Mouse (Mus musculus): ENCODE measurements at regions not wholly inside any gene's neighbourhood (a gene's known extent, or its start where the extent isn't known, plus 50 kb on each side); places are given as distances from the start of the nearest gene placed in this dataset.

DNA sequence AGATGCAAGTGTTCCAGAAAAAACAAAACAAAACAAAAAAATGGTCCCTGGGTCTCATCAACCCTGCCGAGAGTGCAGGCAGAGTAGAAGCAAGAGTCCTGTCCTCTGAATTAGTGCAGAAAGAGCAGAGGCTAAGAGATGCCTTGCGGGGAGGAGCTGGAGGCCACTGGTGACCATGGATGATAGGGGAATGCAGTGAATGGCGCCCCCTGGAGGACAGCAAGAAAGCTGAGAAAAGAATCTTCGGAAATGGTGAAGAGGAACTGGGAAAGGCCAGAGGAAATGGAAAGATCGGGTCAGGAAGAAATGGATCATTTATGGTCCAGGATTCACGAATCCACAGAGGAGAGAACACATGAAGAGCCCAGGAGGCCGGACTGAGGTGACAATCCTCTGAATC lies 95.7 kb downstream of the Tsen15 start (continued):
- TF ChIP-seq UBTF (IDR thresholded peaks at IDR 0.05; ENCODE audit: low read depth, low read length), result no peak
- 0 out of 2 replicates have a peak, but pooled peaks have one; percentile 49 for TF ChIP-seq MAZ (IDR thresholded peaks at IDR 0.05; ENCODE audit: low read depth, low read length)
- peak; percentile 36; the same call in 1 of the 2 replicates for TF ChIP-seq BHLHE40 (IDR thresholded peaks at IDR 0.05; ENCODE audit: low read depth, low read length)
- no peak for TF ChIP-seq JUN (IDR thresholded peaks at IDR 0.05; ENCODE audit: insufficient read depth, low read depth, low read length)

DNA sequence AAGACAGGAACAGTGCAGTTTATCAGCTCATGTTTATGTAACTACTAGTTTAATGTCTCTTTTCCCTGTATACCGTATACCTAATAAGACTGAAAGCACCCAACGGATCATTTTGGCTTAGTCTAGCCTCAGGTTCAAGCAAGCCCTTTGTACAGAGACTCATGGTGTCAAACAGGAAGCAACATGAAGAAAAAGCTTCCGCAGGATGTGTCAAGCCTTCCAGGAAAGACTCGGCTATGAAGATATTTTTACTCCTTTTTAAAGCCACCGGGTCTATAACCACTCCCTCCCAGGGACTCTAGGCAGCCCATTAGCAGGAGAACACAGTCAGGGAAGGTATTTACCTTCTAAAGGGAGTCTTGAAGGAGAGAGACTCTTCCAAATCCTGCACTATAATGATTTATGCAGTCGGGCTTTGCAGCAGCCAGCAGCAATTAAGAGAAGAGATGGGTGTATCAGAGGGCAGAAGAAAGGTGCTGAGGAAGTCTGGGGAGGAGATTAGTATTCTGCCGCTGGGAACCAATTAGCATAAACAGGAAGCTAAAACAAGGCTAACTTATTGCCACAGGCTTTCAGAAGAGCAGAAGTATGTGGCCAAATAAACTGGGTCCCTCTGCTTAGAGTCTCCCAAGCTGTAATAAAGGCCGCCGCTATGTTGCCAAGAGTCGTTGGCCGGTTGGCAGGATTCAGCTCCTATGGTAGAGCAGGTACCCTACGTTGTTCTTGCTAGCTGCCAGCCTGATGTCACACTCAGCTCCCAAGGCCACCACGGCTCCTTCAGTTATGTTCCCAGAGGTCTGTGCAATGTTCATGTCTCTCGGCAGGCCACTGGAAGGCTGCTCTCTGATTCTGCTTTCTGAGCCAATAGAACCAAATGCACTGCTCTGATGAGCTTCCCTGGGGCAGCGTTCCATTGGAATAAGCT lies 98.7 kb downstream of the Tsen15 start:
- no peak overlapping the region for H3K4me2 ChIP-seq (ENCODE audit: insufficient read depth, low read depth, poor library complexity, severe bottlenecking)
- H3K4me3 ChIP-seq (replicated peaks in 1 of 3; ENCODE audit: low read depth in 2 of 3, low read length in 2 of 3, poor library complexity in 1 of 3), result no peak overlapping the region
- H3K27ac ChIP-seq (ENCODE audit: insufficient read depth, low read depth), result no peak overlapping the region
- no peaks in the 10 kb centered on the region for H3K9me3 ChIP-seq (replicated peaks; ENCODE audit: low read length)
- TF ChIP-seq IRF4 (IDR thresholded peaks at IDR 0.05; ENCODE audit: low read depth, low read length), result no peak
- no peak for TF ChIP-seq PAX5 (IDR thresholded peaks at IDR 0.05; ENCODE audit: low read length)
- TF ChIP-seq CHD1 (IDR thresholded peaks at IDR 0.05; ENCODE audit: low read depth, low read length), result no peak
- TF ChIP-seq JUND (conservative IDR thresholded peaks at IDR 0.05; ENCODE audit: low read depth, low read length), result no peak
- DNase-seq (ENCODE audit: extremely low read depth), result no peak
- dilution Hi-C loops (cut with MboI; ENCODE audit: extremely low pct_ligation_motif_present, extremely low pct_unique_long_range_greater_than_20kb, low sequenced_read_pairs), result no loop called here
- no peak overlapping the region for H3K9ac ChIP-seq (ENCODE audit: insufficient read depth, low read depth)
- in situ Hi-C loops (cut with MboI; ENCODE audit: low pct_ligation_motif_present, low pct_unique_long_range_greater_than_20kb, low sequenced_read_pairs), result no loop called here
- H3K36me3 ChIP-seq (replicated peaks in 1 of 2; ENCODE audit: control insufficient read depth in 1 of 2, insufficient read depth in 1 of 2, low read length in 1 of 2), result no peaks in the 10 kb centered on the region
- H3K27me3 ChIP-seq (replicated peaks), result no peaks in the 10 kb centered on the region
- no peaks in the 10 kb centered on the region for H3K79me2 ChIP-seq (replicated peaks; ENCODE audit: control insufficient read depth, extremely low read depth, insufficient read depth, poor library complexity, severe bottlenecking)
- H3K4me1 ChIP-seq (ENCODE audit: control insufficient read depth in 1 of 2, insufficient read depth in 2 of 2), result peaks cover 6 to 25% of the 10 kb centered on the region in 2 experiments

DNA sequence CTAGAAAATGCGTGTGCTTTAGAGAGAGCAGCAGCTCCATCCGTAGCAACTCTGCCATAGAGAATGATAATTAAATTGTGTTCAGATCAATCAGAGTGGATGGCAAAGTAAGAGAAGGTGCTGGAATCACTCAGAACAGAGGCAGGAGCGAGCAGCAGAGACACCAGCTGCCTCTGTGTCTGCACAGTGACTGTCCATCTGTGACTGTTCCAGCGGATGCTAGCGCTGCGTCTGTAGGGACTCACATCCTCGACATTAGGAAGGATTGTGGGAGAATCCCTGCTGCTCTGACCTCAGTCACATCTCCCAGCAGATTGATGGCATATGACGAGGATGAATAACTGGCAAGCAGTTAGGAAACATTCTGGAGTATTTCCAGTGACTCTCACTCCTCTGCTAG lies 99.8 kb downstream of the Tsen15 start:
- Histone ChIP-seq H3K36me3 (replicated peaks in 1 of 2; ENCODE audit: control insufficient read depth in 1 of 2, insufficient read depth in 1 of 2, low read length in 1 of 2) (no peaks in the 10 kb centered on the region), H3K27me3 (replicated peaks) (no peaks in the 10 kb centered on the region), H3K27ac (ENCODE audit: insufficient read depth, low read depth) (no peak overlapping the region), H3K79me2 (replicated peaks; ENCODE audit: control insufficient read depth, extremely low read depth, insufficient read depth, poor library complexity, severe bottlenecking) (no peaks in the 10 kb centered on the region), H3K4me3 (replicated peaks in 1 of 3; ENCODE audit: low read depth in 2 of 3, low read length in 2 of 3, poor library complexity in 1 of 3) (no peak overlapping the region), H3K4me1 (ENCODE audit: control insufficient read depth in 1 of 2, insufficient read depth in 2 of 2) (peaks cover 6 to 16% of the 10 kb centered on the region in 2 experiments), H3K4me2 (ENCODE audit: insufficient read depth, low read depth, poor library complexity, severe bottlenecking) (no peak overlapping the region), H3K9ac (ENCODE audit: insufficient read depth, low read depth) (no peak overlapping the region), H3K9me3 (replicated peaks; ENCODE audit: low read length) (no peaks in the 10 kb centered on the region)
- in situ Hi-C loops (cut with MboI; ENCODE audit: low pct_ligation_motif_present, low pct_unique_long_range_greater_than_20kb, low sequenced_read_pairs) (no loop called here), dilution Hi-C loops (cut with MboI; ENCODE audit: extremely low pct_ligation_motif_present, extremely low pct_unique_long_range_greater_than_20kb, low sequenced_read_pairs) (no loop called here)
- no peak for TF ChIP-seq KAT2A (IDR thresholded peaks at IDR 0.05; ENCODE audit: insufficient replicate concordance, low read length)
- DNase-seq (ENCODE audit: extremely low read depth), result no peak

DNA sequence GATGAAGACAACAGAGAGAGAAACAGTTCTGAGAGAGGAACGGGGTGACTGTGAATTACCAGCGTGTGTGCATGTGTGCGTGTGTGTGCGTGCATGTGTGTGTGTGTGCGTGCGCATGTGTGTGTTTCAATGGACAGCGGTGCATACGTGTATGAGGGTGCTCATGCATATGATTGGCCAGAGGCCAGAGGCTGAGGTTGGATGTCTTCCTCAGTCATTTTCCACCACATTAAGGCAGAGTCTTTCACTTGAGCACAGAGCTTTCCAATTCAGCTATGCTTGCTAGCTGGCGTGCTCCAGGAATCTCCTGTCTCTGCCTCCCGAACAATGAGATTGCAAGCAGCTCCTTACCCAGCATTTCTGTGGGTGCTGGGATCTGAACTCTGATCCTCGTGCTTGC lies 104.4 kb downstream of the Tsen15 start:
- Histone ChIP-seq H3K4me3 (replicated peaks in 1 of 3; ENCODE audit: low read depth in 2 of 3, low read length in 2 of 3, poor library complexity in 1 of 3) (no peak overlapping the region), H3K27me3 (replicated peaks) (no peaks in the 10 kb centered on the region), H3K27ac (ENCODE audit: insufficient read depth, low read depth) (no peak overlapping the region), H3K79me2 (replicated peaks; ENCODE audit: control insufficient read depth, extremely low read depth, insufficient read depth, poor library complexity, severe bottlenecking) (no peaks in the 10 kb centered on the region), H3K4me2 (ENCODE audit: insufficient read depth, low read depth, poor library complexity, severe bottlenecking) (no peak overlapping the region), H3K4me1 (ENCODE audit: control insufficient read depth in 1 of 2, insufficient read depth in 2 of 2) (no peaks in the 10 kb centered on the region), H3K36me3 (replicated peaks in 1 of 2; ENCODE audit: control insufficient read depth in 1 of 2, insufficient read depth in 1 of 2, low read length in 1 of 2) (no peaks in the 10 kb centered on the region), H3K9me3 (replicated peaks; ENCODE audit: low read length) (no peaks in the 10 kb centered on the region), H3K9ac (ENCODE audit: insufficient read depth, low read depth) (no peak overlapping the region)
- TF ChIP-seq JUND (conservative IDR thresholded peaks at IDR 0.05; ENCODE audit: low read depth, low read length), result no peak
- TF ChIP-seq RCOR1 (conservative IDR thresholded peaks at IDR 0.05; ENCODE audit: low read depth, low read length), result no peak
- no peak for TF ChIP-seq USF2 (conservative IDR thresholded peaks at IDR 0.05; ENCODE audit: low read depth, low read length)
- TF ChIP-seq ZC3H11A (IDR thresholded peaks at IDR 0.05; ENCODE audit: low read depth, low read length), result no peak
- no peak for TF ChIP-seq TCF12 (IDR thresholded peaks at IDR 0.05; ENCODE audit: low read depth, low read length)
- TF ChIP-seq IRF4 (IDR thresholded peaks at IDR 0.05; ENCODE audit: low read depth, low read length), result no peak
- in situ Hi-C loops (cut with MboI; ENCODE audit: low pct_ligation_motif_present, low pct_unique_long_range_greater_than_20kb, low sequenced_read_pairs), result no loop called here
- dilution Hi-C loops (cut with MboI; ENCODE audit: extremely low pct_ligation_motif_present, extremely low pct_unique_long_range_greater_than_20kb, low sequenced_read_pairs), result no loop called here
- no peak for DNase-seq (ENCODE audit: extremely low read depth)

Measured in CH12.LX (cell line).